Mouse (Mus musculus): ENCODE data around the gene Vmn1r12. TPM values are rescaled to one million over a fixed set of nuclear protein-coding genes. Genes with fewer than 3 reads are reported as not detected.

Vmn1r12 gene
- polyA plus RNA-seq (2012; rRNA removed) = not detected in 2 replicates

DNA sequence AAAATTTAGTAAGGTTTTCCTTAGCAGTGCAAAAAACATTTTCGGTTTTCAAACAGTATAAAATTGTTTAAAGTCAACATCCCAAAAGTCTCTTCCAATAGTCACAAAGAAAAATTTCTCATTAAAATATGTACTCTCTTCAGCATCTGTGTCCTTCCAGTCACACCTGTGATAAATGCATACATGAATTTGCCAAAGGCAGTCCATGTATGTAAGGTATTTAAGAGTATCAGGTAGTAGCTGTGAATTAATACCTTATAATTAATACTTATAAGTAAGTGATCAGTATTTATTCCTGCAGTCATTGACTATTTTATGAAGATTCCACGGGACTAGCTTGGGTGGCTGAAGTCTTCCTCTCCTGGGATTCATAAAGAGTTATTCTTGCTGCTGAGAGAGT is at the start of gene Vmn1r12:
Gene Vmn1r12 (plus strand): TSS at position 301 of the 400 bp plus-strand sequence.

DNA sequence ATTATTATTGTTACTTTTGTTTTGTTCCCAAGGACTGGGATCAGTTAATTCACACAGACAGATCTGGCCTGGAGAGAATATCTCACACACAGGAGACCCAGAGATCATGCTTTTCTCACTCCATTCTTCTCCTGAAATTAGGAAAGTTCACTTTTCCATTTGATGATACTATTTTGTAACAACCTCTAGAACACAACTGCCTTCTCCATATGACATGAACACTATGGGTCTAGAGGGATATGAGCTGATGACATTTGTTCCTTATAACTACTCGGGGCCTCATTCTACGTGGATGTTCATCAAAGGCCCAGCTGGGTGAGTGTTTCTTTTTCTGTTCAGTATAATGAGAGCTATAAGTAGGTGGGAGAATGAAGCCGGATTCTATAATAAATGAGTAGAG is 47.6 kb upstream of the Vmn1r12 start, which contains the start of gene Vmn1r10:
Gene Vmn1r10 (plus strand): TSS at position 301 of the 400 bp plus-strand sequence.

DNA sequence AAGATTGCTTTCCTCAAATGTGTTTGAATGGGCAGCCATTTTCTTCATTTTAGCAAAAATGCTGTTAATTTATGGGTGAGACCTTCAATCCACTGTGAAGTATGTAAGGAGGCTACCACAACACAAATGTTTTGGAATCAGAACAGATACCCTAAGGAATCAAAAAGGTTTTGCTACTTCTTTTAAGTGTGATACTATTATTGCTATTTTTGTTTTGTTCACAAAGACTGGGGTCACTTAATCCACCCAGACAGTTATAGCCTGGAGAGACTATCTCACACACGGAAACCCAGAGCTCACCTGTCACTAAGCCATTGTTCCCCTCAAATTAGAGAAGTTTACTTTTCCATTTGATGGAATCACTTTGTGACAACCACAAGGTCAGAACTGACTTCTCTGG is 23.6 kb upstream of the Vmn1r12 start, which contains the start of gene Vmn1r11:
Gene Vmn1r11 (plus strand): TSS at position 301 of the 400 bp plus-strand sequence.

DNA sequence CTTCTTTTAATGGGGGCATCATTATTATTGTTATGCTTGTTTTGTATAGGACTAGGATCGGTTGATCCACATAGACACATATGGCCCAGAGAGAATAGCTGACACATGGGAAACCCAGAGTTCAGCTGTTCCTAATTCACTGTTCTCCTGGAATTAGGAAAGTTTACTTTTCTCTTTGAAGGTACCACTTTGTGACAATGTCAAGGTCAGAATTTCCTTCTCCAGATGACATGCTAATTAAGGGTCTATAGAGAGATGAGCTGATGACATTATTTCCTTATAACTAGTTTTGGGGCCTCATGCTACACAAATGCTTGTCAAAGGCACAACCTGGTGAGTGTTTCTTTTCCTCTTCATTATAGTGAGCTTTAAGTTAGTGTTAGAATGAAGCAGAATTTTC is 46.3 kb downstream of the Vmn1r12 start, which contains the start of gene Vmn1r13:
Gene Vmn1r13 (plus strand): TSS at position 301 of the 400 bp plus-strand sequence.

Other genes starting within 250 kb of the Vmn1r12 start
- gene Nt5c3, start 233.0 kb upstream of the Vmn1r12 start, polyA plus RNA-seq (2012; rRNA removed) = 6.0 and 19.5 TPM in 2 replicates
- gene Vmn1r4, start 232.9 kb upstream of the Vmn1r12 start, polyA plus RNA-seq (2012; rRNA removed) = not detected in 2 replicates
- not detected in 2 replicates for gene Vmn1r5, start 186.6 kb upstream of the Vmn1r12 start, polyA plus RNA-seq (2012; rRNA removed)
- gene Vmn1r6, start 159.7 kb upstream of the Vmn1r12 start, polyA plus RNA-seq (2012; rRNA removed) = not detected in 2 replicates
- gene Vmn1r7, start 131.6 kb upstream of the Vmn1r12 start, polyA plus RNA-seq (2012; rRNA removed) = not detected in 2 replicates
- gene Vmn1r8, start 124.6 kb upstream of the Vmn1r12 start, polyA plus RNA-seq (2012; rRNA removed) = not detected in 2 replicates
- not detected in 2 replicates for gene Vmn1r9, start 90.1 kb upstream of the Vmn1r12 start, polyA plus RNA-seq (2012; rRNA removed)
- gene Vmn1r10, start 47.5 kb upstream of the Vmn1r12 start, polyA plus RNA-seq (2012; rRNA removed) = not detected in 2 replicates
- not detected in 2 replicates for gene Vmn1r11, start 23.5 kb upstream of the Vmn1r12 start, polyA plus RNA-seq (2012; rRNA removed)
- not detected in 2 replicates for gene Vmn1r13, start 46.4 kb downstream of the Vmn1r12 start, polyA plus RNA-seq (2012; rRNA removed)
- not detected in 2 replicates for gene Vmn1r14, start 74.8 kb downstream of the Vmn1r12 start, polyA plus RNA-seq (2012; rRNA removed)
- not detected in 2 replicates for gene Vmn1r15, start 101.0 kb downstream of the Vmn1r12 start, polyA plus RNA-seq (2012; rRNA removed)
- not detected in 2 replicates for gene Vmn1r16, start 172.6 kb downstream of the Vmn1r12 start, polyA plus RNA-seq (2012; rRNA removed)
- not detected in 2 replicates for gene Vmn1r17, start 206.8 kb downstream of the Vmn1r12 start, polyA plus RNA-seq (2012; rRNA removed)
- gene Vmn1r18, start 238.9 kb downstream of the Vmn1r12 start, polyA plus RNA-seq (2012; rRNA removed) = not detected in 2 replicates
- gene Vmn1r19, start 246.9 kb downstream of the Vmn1r12 start, polyA plus RNA-seq (2012; rRNA removed) = not detected in 2 replicates

Measured in ovary, adult 2 months (tissue).